Mouse (Mus musculus) lung, postnatal 4 days (tissue): ENCODE measurements around the gene Glis1.
"Not testable (repeated sequence)": the region's sequence is repeated elsewhere in the genome, so short reads cannot be mapped to it uniquely, and the experiment has no call there.

Experiments used
- DNase-seq, 2 experiments: peaks; one replicate each; pipeline ENCODE4 v3.0.0; 2021

The Glis1 gene

GRCm38 (mm10) chr4:107586391-107586790, 152.0 kb downstream of the Glis1 start:
- peak; percentile 23 to 64 for DNase-seq

- no peak for DNase-seq
Observed at GRCm38 (mm10) chr4:107588637-107589036, 154.2 kb downstream of the Glis1 start.

GRCm38 (mm10) chr4:107589046-107589445, 154.7 kb downstream of the Glis1 start:
- DNase-seq: no peak

DNA sequence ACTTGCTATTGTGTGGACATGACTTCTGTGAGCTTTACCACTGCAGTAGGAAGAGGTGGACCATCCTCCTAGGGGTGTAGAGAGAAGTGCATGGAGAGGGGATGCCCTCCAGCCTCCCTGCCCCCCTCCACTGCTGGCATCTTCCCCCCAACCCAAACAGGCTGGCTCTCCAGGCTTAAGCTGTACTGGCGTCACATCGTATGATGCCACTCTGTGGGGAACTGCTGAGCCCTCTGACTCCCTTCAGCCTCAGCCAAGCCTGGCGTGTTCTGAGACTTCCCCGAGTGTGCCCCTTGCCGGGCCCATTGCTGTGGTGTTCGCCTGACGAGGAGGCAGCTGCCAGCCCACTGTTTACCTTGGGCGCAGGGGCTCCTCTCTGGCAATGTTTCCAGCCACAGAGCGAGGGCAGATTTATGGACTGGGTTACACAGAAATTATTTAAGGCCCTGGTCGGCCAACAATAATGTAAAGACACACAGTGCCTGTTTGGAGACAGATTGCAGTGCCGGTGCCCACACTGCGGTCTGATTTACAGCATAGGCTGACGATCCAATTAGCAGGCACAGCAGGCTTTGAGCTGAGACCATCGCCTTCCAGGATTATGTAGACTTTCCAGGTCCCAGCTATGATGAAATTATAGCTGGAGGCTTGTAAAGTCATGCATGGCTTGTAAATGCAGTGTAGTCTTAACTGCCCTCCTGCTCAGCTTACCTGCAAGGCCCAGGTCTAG, 156.6 kb downstream of the Glis1 start:
- DNase-seq: no peak

- no peak for DNase-seq
Observed at GRCm38 (mm10) chr4:107593426-107593825, 159.0 kb downstream of the Glis1 start.

DNA sequence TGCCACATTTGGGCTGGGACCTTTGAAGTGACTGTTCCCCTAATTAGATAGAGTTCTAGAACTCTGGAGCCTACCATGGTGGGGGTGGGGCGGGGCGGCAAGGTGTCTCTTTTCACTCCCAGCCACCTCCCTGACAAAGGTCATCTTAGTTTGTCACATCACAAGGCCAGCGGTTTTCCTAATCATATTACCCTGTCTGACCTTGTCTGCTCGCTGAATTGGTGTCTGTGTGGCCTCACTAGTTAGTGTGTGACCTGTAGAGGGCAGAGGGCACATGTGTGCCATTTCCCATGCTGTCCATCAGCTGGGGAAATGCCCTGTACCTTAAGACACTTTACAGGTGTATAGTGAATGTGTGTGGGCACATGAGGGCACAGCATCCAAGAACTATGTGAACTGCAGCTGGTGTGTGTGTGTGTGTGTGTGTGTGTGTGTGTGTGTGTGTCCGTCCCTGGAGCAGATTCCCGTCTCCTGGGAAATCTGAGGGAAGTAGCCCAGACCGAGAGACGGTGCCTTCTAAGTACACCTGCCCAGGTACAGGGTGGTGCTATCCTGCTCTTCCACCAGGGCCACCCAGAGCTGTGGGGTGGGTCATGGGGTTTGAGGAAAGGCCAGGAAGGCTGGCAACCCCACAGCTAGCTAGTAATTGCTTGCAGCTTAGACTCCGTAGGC, 163.0 kb downstream of the Glis1 start:
- no peak for DNase-seq

DNA sequence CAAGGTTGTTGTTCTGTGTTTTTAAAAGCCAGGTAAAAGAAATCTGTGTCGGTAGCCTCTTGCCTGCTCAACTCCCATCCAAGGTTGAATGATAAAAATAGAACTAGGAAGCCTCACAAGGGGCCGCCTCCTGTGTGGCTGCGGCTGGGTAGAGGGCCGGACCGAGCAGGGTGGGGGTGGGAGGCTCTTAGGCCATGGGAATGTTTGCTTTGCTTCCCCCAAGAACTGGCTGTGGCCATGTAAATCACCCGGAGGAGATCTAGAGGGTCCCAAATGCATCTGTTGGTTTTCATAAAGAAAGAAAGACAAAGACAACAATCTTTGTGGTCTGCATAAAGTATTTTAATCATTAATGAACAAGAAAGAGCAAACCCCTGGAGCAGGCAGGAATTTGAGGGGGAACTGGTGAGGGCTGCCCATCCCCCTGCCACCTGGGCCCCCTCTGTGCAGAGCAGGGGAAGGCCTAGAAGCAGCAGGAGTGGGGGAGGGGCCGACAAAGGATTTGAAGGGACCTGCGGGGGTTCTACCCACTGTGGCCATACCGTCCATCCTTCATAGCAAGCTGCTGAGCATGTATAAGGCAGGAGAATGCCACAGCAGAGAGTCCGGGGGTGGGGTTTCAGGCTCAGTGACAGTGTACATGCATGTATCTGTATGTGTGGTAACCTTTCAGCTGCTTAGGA, 163.6 kb downstream of the Glis1 start:
- no peak for DNase-seq

DNA sequence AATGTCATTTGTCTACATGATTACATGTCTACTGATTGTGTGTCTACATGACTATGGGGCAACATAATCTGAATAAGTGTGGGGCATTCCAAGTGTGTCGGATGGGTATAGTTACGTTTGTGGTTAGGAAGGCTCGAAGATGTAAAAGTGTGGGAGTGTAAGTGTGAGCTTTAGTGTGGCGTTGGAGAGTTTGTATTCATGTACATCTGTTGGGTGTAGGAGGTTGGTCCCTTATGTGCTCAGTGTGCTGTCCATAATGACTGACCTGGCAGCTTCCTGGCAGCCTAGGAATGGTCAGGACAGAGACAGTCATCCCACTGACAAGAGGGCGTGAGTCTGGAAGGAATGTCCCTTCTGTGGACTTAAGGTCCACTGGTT, 164.2 kb downstream of the Glis1 start:
- DNase-seq: not testable (repeated sequence)

- DNase-seq: peak in 1 of 2 experiments; percentile 37
Observed at GRCm38 (mm10) chr4:107602284-107602683, 167.9 kb downstream of the Glis1 start.

- peak; percentile 32 to 38 for DNase-seq
Observed at GRCm38 (mm10) chr4:107602787-107603186, 168.4 kb downstream of the Glis1 start.

DNA sequence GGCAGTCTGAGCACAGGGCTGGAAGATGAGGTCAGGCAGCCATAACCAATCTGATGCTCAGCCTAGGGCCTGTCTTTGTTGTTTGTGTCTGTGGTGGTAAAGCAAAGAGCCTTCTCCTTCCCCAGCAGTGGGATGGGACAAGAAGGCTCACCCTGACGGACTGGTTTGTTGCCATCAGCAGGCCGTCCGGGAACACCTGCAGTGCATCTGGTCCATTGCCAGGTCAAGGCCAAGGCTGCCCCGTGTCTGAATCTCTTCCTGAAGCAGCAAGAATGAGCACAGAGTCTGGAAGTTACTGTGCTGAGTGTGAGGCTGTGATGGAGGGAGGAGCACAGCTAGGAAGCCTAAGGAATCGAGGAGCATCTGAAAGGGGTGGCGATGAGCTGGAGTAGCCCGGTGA, 168.8 kb downstream of the Glis1 start:
- DNase-seq: no peak

GRCm38 (mm10) chr4:107605964-107606602, 171.7 kb downstream of the Glis1 start:
- DNase-seq: no peak

GRCm38 (mm10) chr4:107609775-107610174, 175.4 kb downstream of the Glis1 start:
- DNase-seq: no peak

DNA sequence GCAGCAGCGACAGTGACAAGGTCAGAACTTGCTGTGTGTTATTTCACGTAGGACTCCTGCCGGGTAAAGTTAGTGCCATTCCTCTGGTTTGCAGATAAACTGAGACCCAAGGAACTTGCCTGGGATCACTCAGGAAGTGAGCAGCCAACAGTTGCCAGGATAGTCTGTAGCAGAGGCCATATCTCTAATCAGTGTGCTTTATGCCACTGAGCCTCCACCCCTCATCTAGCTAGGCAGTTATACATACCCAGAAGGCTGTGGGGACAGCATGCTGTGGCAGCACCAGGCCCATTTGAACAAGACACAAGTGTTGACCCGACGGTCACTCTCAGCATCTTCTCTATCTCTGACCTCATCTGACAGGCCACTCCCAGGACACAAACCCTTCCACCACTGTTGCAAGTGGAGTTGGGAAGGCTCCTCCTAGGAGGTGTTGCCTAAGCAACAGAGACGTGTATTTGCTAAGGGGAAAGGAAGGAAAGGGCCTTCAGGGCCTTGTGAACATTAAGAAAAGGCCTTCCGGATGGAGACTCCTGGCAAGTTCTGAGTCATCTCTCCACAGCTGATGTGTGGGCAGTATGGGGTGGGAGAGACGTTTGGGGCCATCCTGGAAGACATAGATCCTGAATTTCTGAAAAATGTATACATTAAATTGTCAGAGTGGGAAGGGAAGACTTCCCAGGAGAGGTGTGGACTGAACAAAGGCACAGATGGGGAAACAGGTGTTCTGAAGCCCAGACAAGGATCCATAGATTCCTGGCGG, 177.7 kb downstream of the Glis1 start:
- DNase-seq: no peak

GRCm38 (mm10) chr4:107617596-107618230, 183.3 kb downstream of the Glis1 start:
- peak in 1 of 2 experiments; percentile 51 for DNase-seq

- no peak for DNase-seq
Observed at GRCm38 (mm10) chr4:107619487-107619886, 185.1 kb downstream of the Glis1 start.

DNA sequence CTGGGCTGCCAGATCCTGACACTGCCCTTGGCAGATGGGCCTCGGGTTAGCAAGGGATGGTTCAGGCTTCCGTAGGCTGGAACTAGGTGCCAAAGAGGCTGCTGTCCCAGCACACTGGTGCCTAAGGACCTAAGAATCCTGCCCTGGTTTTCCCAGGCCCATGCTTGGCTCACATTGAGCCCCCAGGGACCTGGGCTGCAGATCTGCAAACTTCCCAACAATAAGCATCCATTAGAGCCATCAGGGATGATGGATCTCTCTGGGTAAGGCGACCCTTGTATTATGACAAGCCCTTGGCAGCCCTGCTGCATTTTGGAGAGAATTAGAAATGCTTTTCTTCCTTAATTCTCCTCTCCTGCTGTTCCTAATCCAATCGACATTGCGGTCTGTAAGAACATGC, 187.0 kb downstream of the Glis1 start:
- no peak for DNase-seq

DNA sequence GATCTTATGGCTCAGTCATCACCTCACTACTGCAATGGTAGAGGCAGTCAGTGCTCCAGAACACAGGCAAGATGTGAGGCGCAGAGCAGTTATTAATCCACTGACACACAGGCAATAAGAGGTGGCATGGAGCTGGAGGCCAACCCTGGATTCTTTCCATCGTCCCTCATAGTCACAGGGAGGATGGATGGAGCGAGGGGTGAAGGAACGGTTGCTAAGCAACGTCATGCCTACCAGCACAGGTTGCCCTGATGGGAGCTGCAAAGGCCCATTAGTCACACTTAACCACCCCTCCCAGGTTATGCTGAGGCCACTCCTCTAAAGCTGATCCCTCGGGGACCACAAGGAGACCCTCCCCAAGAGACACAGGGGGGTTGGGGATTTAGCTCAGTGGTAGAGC, 187.9 kb downstream of the Glis1 start:
- no peak for DNase-seq

DNA sequence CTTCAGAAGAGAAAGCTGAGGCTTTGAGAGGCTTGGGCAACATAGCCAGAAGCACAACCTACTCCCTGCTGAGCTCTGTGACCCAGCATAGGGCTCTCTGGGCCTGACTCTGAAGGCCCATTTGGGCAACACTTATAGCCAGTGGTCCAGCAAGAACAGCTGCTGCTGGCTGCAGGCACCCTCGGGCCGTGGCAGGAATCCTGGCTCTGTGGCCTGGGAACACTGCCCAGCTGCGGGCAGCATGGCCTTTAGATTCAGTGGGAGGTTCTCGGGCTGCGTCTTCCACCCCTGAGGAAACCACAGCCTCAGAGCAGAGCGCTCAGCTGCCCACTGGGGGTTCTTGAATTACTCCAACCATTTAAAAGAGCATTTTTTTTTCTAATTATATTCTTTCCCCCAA, 189.5 kb downstream of the Glis1 start:
- peak; percentile 8 to 63 for DNase-seq

DNA sequence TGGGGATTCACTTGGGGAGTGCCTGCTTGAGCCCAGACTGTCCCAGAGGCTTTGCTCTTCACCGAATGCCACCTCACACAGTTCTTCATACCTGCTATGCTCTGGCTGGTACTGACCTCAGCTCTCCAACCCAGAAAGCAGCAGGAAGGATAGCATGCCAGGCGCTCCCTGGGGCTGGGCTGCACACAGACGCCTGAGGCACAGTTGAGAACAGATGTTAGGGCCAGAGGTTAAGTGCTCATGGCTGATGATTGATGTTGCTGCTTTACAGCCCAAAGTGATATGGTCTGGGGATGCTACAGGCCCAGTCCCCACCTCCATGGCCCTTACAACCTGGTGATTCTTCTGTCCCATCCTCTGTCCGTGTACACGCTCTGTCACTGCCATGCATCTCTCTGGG, 190.6 kb downstream of the Glis1 start:
- no peak for DNase-seq

DNA sequence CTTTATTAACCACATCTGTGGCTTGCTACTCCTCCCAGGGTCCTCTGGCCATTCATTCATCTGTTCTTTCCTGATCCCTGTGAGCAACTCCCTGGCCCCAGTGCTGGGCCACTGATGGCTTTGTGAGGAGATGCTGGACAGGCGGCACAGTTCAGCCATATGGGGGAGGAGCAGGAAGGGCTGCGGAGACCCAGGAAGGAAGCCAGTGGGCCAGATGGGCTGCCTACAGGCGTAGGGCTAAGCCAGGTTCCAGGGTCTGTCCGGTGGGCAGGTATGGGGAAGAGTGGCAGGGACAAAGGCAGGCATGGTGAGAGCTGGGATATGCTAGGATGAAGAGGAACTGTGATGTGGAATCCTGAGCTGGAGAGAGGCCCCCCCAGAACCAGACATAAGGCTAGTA, 193.8 kb downstream of the Glis1 start:
- no peak for DNase-seq

GRCm38 (mm10) chr4:107628921-107629411, 194.6 kb downstream of the Glis1 start:
- no peak for DNase-seq
